Mouse (Mus musculus) MEL (cell line): ENCODE data around the gene Nop9.

Experiments
- CHD1 ChIP-seq: IDR thresholded peaks from 2 replicates; pipeline ENCODE4 v1.6.1; 2012; ENCODE audit warnings: low read depth, mild to moderate bottlenecking, inconsistent platforms, low read length, improper control_type of control experiment
- CTCF ChIP-seq, 3 experiments: IDR thresholded peaks in 2 of 3; conservative IDR thresholded peaks in 1 of 3; 2 replicates each; pipeline ENCODE4 v1.5.1; 2011 to 2012; ENCODE audit warnings: low read length in 3 of 3, low read depth in 2 of 3, mild to moderate bottlenecking in 2 of 3, improper control_type of control experiment in 1 of 3, inconsistent platforms in 1 of 3, mixed read lengths in 1 of 3, moderate library complexity in 1 of 3; ENCODE audit not compliant: control insufficient read depth in 1 of 3, insufficient read depth in 1 of 3, poor library complexity in 1 of 3, severe bottlenecking in 1 of 3
- EP300 ChIP-seq, 2 experiments: IDR thresholded peaks; 2 replicates each; pipeline ENCODE4 v1.6.1; 2011; ENCODE audit warnings: improper control_type of control experiment in 2 of 2, low read length in 2 of 2, low read depth in 1 of 2, mild to moderate bottlenecking in 1 of 2
- GABPA ChIP-seq: IDR thresholded peaks from 2 replicates; pipeline ENCODE4 v1.6.1; 2012; ENCODE audit warnings: low read depth, mild to moderate bottlenecking, inconsistent platforms, low read length, improper control_type of control experiment, moderate library complexity
- KAT2A ChIP-seq: conservative IDR thresholded peaks from 2 replicates; pipeline ENCODE4 v1.6.1; 2012; ENCODE audit warnings: low read depth, low read length, improper control_type of control experiment, inconsistent platforms
- MAX ChIP-seq: IDR thresholded peaks from 2 replicates; pipeline ENCODE4 v1.6.1; 2011; ENCODE audit warnings: low read length, improper control_type of control experiment
- NELFE ChIP-seq: IDR thresholded peaks from 2 replicates; pipeline ENCODE4 v1.6.1; 2011; ENCODE audit warnings: low read depth, low read length, improper control_type of control experiment
- NRF1 ChIP-seq: IDR thresholded peaks from 2 replicates; pipeline ENCODE4 v1.6.1; 2014; ENCODE audit warnings: low read depth, mild to moderate bottlenecking, inconsistent platforms, low read length, improper control_type of control experiment, moderate library complexity; ENCODE audit not compliant: poor library complexity, insufficient read depth, severe bottlenecking
- POLR2A ChIP-seq, 2 experiments: IDR thresholded peaks; 2 replicates each; pipeline ENCODE4 v1.6.1; 2011 to 2012; ENCODE audit warnings: low read length in 2 of 2, mild to moderate bottlenecking in 2 of 2, control low read depth in 1 of 2, improper control_type of control experiment in 1 of 2, low read depth in 1 of 2, moderate library complexity in 1 of 2; ENCODE audit not compliant: control insufficient read depth in 1 of 2, insufficient read depth in 1 of 2, poor library complexity in 1 of 2
- RCOR1 ChIP-seq: IDR thresholded peaks from 2 replicates; pipeline ENCODE4 v1.6.1; 2012; ENCODE audit warnings: low read depth, mild to moderate bottlenecking, inconsistent platforms, low read length, improper control_type of control experiment
- TAL1 ChIP-seq: IDR thresholded peaks from 2 replicates; pipeline ENCODE4 v1.6.1; 2012; ENCODE audit warnings: mild to moderate bottlenecking, inconsistent platforms, low read length, moderate library complexity, mixed read lengths
- USF2 ChIP-seq, 2 experiments: IDR thresholded peaks; 2 replicates each; pipeline ENCODE4 v1.6.1; 2011 to 2012; ENCODE audit warnings: improper control_type of control experiment in 2 of 2, low read length in 2 of 2, borderline replicate concordance in 1 of 2, inconsistent platforms in 1 of 2, low read depth in 1 of 2, mild to moderate bottlenecking in 1 of 2; ENCODE audit not compliant: insufficient read depth in 1 of 2
- ZKSCAN1 ChIP-seq: IDR thresholded peaks from 2 replicates; pipeline ENCODE4 v1.6.1; 2012; ENCODE audit warnings: low read depth, mild to moderate bottlenecking, inconsistent platforms, low read length, improper control_type of control experiment, moderate library complexity
- ZNF384 ChIP-seq: IDR thresholded peaks from 2 replicates; pipeline ENCODE4 v1.6.1; 2012; ENCODE audit warnings: low read depth, mild to moderate bottlenecking, inconsistent platforms, low read length, improper control_type of control experiment

- no peak for TF ChIP-seq CTCF (IDR thresholded peaks at IDR 0.05 in 2 of 3, conservative IDR thresholded peaks at IDR 0.05 in 1 of 3; ENCODE audit: control insufficient read depth in 1 of 3, insufficient read depth in 1 of 3, low read depth in 2 of 3, low read length in 3 of 3, poor library complexity in 1 of 3, severe bottlenecking in 1 of 3)
- TF ChIP-seq KAT2A: no peak
- TF ChIP-seq POLR2A (IDR thresholded peaks at IDR 0.05; ENCODE audit: control insufficient read depth in 1 of 2, insufficient read depth in 1 of 2, low read depth in 1 of 2, low read length in 2 of 2, poor library complexity in 1 of 2): peak; percentile 76 to 91; a peak in 3 of 4 replicates
- no peak for TF ChIP-seq ZNF384
- TF ChIP-seq EP300 (IDR thresholded peaks at IDR 0.05; ENCODE audit: low read depth in 1 of 2, low read length in 2 of 2): no peak
- TF ChIP-seq RCOR1: no peak
- TF ChIP-seq NELFE: peak; percentile 67; the same call in 1 of the 2 replicates
- no peak for TF ChIP-seq TAL1
- TF ChIP-seq USF2 (IDR thresholded peaks at IDR 0.05; ENCODE audit: borderline replicate concordance in 1 of 2, insufficient read depth in 1 of 2, low read depth in 1 of 2, low read length in 2 of 2): no peak
- TF ChIP-seq ZKSCAN1: no peak
- TF ChIP-seq NRF1: no peak
- no peak for TF ChIP-seq GABPA
- TF ChIP-seq CHD1: no peak
- TF ChIP-seq MAX: peak; percentile 39; the same call in 1 of the 2 replicates
Observed at GRCm38 (mm10) chr14:55745180-55745860, at the start of gene Nop9, which contains the start of gene Dhrs1.
